Mouse (Mus musculus): ENCODE measurements at regions not wholly inside any gene's neighbourhood (a gene's known extent, or its start where the extent isn't known, plus 50 kb on each side); places are given as distances from the start of the nearest gene placed in this dataset.

DNA sequence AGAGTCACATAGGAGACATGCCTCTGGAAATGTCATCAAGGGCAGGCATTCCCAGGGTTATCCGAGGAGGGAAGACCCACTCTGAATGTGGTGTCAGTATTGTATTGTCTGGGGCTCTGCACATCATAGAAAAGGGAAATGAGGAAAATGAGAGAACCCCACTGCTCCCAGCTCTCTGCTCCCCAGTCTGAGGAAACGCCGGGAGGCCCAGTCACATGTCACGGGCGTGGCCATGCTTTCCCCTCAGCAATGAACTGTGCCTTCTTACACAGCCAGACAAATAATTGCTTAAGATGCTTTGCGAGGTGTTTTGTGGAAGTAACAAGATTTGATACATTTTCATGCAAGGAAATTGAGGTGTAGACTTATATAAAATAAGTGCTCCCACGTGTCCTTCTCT lies 366.1 kb downstream of the Cbln4 start:
- intact Hi-C loops (cut with DNase I) = no loop called here
- DNase-seq = no peak

DNA sequence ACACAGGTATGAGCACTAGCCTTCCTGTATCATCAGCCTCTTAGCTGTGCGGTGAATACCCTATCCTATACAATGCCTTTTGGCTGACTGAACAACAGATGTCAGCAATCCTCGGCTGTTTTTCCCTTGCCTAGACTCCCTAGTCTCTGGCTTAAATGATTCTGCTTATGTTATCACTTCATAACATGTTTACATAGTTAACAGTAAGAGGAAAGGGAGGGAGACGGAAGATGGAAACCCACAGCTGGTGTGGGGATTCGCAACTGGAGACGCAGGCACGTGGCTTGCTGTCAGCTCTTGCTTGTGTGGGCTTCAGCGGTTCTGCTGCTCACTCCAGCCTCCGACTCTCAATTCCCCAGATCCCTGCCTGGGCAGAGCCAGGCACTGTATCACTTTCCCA lies 367.2 kb downstream of the Cbln4 start:
- no peak for DNase-seq
- intact Hi-C loops (cut with DNase I) = no loop called here

DNA sequence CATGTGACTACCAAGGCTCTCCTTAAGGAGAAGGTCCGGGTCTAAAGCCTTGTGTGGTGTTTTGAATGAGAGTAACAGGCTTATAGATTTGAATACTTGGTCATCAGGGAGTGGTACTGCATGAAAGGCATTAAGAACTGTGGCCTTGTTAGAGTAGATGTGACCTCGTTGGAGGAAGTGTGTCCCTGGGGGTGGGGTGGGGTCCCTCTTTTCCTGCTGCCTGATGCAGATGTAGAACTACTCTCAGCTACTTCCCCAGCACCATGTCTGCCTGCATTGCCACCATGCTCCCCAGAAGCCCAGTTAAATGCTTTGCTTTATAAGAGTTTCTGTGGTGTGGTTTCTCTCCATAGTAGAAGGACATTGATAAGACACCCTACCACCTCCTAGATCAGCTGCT lies 367.9 kb downstream of the Cbln4 start:
- intact Hi-C loops (cut with DNase I) = no loop called here
- DNase-seq = no peak

DNA sequence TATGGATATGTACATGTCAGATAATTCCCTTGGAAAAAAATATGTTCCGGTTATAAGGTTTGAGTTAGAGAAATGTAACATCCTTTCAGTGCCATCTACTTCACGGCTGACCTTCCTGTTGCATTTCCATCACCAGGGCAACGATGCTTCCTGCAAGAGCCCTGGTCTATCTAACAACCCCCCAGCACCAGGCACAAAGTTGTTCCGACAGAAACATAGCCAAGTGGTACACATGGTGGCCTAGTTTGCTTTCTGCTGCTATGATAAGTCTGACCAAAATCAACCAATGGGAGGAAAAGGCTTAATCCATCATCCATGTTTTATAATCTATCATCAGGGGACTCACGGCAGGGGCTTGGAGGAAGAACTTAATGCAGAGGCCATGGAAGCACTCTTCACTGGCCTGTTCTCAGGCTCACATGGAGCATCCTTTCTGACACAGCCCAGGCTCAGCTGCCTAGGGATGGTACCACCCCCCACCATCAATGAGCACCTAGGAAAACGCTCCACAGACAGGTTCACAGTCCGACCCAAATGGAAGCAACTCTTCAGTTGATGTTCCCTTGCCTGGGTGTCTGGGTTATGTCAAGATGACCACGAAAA lies 372.2 kb downstream of the Cbln4 start:
- no peak for DNase-seq
- intact Hi-C loops (cut with DNase I) = no loop called here

DNA sequence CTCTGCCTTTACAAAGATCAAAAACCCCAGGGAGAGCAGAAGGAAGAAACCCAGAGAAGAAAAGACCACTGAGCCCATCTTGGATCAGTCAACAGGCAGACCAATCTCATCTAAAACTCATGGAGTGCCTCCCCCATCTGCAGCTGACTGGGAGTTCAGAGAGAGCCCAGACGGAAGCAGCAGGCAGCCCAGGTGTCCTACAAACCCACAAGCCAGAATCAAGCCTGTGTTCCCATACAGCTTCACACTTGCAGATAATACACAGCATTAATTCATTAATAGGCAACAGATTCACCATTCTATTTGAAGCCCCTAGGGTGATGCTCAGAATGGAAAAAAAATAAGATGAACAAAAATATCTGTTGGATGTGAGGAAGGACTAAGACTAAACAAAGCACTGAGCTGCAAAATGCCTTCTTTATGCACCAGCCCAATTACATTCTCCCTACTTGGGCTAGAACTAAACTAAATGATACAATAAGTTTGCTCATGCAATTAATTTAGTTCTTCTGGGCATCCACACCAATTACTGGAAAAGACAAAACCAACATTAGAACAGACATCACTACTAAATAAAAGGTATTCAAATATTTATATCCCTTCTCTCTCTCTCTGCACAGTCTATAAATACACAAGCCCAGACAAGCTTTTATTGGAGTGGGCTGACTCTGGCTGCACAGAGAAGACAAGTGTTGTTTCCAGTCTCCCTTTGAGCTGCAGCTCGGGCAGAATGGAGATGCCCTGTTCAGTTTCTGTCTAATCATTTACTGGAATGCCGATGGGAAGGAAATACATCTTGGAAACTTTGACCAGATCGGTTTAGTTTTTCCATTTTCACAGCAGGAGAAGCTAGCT lies 374.2 kb downstream of the Cbln4 start:
- DNase-seq = no peak
- intact Hi-C loops (cut with DNase I) = no loop called here

DNA sequence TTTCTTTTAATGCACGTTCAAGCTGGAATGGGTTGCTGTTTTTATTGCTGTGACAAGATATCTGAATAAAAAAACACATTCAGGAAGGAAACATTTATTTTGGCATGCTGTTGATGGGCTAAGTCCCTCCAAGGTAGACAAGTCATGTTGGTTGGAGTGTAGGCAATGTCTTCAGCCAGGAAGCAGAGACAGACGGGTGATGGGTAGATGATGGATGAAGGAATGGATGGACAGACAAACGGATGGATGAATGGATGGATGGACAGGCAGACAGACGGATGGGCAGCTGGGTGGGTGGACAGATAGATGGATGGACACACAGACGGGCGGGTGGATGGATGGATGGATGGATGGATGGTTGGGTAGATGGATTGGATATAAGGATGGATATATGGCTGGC lies 380.7 kb downstream of the Cbln4 start:
- intact Hi-C loops (cut with DNase I) = no loop called here
- no peak for DNase-seq

DNA sequence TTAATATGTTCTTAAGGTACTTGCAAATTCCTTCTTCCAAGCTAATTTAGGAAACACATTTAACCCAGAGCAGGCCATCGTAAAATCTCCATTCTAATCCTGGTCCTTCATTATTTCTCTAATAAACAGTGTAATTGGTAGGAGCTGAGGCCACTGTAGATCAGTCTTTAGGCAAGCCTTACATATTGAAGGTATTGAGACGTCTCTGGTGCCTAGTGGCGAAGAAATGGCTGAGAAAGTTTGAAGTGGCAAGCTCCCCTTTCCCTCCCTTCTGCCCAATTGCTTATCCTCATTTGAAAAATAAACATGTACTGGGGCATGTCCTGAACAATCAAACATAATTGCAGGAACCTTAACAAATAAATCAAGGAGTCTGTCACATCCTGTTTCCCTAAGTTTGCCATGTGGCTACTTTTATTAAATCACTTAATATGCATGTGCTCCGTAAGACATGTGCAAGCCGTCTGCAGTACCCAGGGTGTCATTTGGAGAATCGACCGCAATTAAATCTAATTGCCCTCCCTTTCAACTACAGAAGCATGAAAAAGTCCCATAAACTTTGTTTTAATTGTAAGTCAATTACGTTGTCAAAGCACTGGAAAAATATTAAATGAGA lies 381.3 kb downstream of the Cbln4 start:
- intact Hi-C loops (cut with DNase I) = no loop called here
- no peak for DNase-seq

DNA sequence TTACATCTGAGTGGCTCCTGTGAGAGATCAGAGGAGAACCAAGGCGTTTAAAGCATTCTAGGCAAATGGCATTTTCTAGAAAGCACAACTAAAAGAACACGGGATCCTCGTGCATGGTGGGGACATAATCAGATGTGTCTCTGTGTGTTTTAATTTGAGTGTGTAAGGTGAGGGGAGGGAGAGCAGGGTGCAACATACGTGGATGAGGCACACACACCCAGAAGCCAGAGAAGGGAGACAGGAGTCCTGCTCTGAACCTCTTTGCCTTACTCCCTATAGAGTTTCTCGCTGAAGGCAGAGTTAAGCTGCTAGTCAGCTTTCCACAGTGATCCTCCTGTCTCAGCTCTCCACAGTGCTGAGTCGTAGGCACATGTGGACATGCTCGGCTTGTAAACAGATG lies 386.1 kb downstream of the Cbln4 start:
- DNase-seq = no peak
- intact Hi-C loops (cut with DNase I) = no loop called here

DNA sequence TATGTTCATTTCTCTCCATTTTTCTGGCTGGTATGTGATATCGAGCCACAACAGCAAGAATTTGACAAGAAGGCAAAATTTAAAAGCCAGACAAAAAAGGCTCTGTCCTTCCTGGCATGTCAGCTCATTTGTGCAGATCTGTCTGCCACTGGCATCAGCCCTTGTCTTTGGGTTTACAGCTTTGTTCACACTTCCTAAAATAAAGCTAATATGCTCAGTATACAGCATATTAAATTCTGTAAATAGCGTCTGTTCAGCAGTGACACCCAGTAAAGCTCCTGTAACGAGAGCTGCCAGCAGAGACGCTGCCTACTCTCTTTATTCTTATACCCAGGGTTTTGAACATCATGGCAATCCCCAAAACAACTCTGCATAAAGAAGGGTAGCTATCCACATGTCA lies 401.5 kb downstream of the Cbln4 start:
- intact Hi-C loops (cut with DNase I) = no loop called here
- no peak for DNase-seq

DNA sequence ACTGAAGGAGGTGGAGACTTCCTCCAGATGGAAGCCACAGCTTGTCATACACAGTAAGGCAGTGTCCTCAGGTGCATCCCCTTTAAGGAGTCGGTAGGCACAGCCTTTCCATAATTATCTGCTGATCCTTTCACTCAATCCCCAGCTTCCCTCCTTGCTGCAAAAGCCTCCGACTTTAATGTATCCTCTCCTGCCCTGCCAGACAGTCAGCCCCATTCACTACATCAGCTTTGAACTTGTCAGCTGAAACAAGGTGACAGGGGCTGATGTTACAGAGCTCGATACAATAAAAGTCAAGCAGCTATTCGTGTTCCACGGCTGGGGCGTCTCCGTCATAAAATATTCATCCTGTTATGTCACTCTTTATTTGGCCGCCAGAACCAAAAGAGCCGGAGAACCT lies 402.8 kb downstream of the Cbln4 start:
- no peak for DNase-seq
- intact Hi-C loops (cut with DNase I) = no loop called here

DNA sequence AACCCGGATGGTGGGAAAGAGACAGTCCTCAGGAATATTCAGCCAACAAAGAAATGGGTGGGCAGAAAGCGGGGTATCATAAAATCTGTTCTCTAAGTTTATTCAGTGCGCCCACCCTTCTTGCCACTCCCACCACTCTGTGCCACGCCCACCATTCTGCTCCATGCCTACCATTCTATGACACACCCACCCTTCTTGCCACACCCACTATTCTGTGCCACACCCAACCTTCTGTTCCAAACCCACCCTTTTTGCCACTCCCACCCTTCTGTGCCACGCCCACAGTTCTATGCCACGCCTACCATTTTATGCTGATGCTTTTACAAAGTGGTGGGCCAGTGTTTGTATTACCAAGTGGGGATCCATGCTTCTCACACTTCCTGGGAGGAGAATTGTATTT lies 404.3 kb downstream of the Cbln4 start:
- DNase-seq = no peak
- intact Hi-C loops (cut with DNase I) = no loop called here

DNA sequence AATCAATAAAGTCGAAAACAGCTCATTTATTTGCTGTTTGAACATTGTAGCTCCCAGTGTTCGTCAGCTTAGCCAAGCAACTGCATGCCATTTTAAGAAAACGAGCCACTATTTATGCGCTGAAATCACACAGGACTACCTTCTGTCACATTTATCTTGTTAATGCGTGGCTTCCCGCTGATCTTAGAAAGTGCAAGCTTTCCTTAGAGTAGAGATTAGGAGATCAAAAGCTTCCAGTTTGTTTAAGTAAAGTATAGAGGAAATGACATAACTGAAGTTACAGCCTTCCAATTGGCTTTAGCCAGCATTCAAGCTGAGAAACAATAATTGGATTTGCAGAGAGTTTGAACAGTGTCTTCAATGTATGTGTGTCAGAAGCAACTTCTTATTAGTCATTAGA lies 406.4 kb downstream of the Cbln4 start:
- DNase-seq = no peak
- intact Hi-C loops (cut with DNase I) = no loop called here

DNA sequence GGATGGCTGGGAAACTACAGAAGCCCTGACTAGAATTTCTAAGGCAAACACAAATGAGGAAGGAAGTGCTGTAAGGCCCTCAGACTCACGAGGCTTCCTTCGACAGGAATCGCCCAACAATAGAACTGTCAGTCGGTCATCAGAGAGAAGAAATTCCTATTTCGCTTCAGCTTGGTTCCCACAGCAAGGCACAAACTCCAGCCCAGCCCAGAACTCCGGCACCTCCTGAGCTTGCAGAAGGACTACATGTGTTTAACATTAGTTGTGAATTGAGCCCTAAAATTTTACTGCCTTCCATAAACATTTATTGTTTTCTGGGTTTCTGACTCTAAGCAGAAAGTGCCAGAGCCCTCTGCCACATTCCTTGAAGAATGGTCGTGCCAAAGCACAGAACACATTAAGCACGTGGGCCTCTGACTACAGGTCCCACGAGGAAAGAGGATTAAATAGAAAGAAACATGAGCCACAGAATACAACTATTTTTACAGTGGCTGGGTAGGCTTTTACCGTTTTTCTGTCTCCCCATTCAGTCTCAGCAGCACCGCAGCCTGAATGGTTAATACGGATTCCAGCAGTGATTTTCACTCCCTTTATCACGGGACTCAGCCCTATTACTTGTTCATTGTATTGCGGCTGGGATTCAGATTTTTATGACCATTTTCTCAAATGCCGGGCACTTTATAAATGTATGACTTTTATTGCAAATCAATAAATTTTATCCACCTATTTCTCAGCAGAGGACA lies 409.7 kb downstream of the Cbln4 start:
- intact Hi-C loops (cut with DNase I) = no loop called here
- DNase-seq = no peak

DNA sequence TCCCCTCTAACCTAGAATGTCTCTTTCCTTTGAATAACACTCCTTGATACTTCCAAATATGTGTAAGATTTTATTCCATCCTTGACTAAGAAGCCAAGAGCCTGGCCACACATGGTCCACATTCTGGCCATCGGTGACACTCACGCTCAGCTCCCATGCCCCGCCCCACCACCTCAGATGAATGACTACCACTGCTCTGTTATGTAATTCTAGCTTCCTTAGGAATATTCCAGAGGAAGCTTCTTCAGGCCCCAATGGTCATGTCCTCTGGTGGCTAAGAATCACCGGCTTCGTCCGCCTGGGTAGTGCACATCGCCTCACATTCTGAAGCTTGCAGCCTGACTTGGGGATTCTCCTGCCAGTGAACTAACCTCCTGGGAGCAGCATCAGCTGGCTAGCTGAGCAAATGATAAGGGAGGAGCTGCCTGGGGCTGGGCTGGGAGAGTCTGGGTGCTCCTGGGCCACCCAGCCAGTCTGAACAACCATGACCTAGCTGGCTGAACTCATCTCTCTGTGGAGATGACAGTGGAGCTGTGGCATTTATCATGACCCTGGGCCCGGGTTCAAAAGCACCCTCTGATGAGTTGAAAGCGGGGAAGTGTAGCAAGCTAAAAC lies 413.1 kb downstream of the Cbln4 start:
- intact Hi-C loops (cut with DNase I) = no loop called here
- peak; percentile 22 to 38 for DNase-seq

DNA sequence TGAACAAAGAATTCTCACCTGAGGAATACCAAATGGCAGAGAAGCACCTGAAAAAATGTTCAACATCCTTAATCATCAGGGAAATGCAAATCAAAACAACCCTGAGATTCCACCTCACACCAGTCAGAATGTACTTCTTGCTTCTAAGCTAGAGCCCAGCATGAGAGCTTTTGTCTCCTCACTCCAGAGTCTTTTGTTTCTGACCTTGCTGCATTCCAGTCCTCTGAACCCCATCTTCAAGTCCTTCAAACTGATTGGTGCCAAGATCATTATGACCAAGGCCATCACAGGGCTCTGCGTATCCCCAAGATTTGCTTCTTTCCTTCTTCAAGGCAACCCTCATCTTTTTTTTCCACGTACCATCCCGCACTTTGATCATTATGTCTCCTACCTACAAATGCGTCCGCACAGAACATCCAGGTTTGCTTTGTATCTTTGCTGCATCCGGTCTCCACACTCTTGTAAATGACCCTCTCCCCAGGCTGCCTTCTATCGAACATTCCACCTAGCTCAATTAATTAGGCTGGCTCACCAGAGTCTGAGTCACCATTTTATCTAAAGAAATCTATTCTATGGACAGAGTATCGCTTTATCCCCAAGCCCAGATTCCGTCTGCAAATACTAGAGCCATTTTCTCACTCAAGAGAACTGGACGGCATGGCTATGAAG lies 414.9 kb downstream of the Cbln4 start:
- DNase-seq = no peak
- intact Hi-C loops (cut with DNase I) = no loop called here

DNA sequence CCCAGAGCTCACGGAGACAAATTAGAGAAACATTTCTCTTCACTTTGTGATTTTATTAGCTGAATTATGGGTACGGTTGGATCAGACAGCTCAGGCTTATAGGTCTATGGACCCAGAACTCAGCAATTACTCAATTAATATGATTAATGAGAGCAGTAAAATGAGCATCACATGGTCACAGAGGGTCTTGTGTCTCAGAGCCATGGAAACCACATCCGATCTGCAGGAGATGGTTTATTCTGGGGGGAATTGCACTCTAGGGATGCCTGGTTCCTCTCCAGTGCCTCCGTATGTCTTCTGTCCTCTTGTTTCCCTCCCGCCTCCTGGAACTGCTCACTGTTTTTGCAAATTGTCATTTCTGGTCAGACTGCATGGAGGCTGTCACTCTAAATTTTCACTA lies 422.6 kb downstream of the Cbln4 start:
- intact Hi-C loops (cut with DNase I) = no loop called here
- no peak for DNase-seq

DNA sequence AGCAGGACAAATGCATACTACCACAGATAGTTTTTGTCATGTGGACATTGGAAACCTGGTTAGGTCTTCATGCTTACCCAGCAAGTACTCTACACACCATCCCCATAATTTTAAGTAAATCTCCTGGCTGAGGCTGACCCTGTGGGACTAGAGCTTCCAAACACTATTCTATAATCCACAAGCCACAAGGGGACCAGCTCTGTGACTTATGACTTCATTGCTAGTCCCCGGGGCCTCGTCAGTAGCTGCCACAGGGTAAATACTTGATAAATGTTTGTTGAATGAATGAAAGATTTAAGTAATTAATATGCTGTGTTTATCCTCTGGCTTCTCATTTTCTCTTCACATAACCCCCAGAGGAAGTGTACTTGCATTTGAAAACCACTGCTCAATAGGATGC lies 423.0 kb downstream of the Cbln4 start:
- DNase-seq = no peak
- intact Hi-C loops (cut with DNase I) = no loop called here

DNA sequence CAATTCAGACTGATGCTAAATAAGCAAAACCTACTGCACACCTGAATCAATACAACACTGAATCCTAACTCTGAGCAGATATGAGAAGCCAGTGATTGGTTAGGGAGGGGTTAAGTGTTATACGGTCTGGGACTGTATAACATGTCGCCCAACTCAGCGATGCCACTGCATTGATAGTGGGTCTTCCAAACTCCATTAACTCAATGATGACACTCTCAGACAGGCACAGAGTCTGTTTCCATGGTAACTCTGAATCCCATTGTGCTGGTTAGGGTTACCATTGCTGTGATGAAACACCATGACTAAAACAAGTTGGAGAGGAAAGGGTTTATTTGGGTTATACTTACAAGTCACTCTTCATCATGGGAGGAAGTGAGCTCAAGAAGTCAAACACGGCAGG lies 424.5 kb downstream of the Cbln4 start:
- intact Hi-C loops (cut with DNase I) = no loop called here
- no peak for DNase-seq

DNA sequence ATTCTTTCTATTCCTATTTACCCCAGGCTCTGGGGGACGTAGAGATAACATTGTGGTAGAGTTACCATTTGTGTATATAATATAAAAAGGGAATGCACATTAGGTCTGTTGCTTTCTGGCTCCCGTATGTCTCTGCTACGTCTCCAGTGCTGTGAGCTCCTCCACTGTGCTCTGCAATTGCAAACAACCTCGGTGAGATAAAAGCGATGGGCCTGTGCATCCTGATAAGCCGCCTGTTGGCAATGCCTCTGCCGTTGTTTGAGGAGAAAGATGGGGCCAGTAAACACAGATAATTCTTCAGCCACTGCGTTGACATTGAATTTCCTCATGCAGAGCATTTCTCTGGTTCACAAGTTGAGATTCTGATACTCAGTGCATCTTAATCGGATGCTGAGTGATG lies 424.9 kb downstream of the Cbln4 start:
- DNase-seq = no peak
- intact Hi-C loops (cut with DNase I) = no loop called here

DNA sequence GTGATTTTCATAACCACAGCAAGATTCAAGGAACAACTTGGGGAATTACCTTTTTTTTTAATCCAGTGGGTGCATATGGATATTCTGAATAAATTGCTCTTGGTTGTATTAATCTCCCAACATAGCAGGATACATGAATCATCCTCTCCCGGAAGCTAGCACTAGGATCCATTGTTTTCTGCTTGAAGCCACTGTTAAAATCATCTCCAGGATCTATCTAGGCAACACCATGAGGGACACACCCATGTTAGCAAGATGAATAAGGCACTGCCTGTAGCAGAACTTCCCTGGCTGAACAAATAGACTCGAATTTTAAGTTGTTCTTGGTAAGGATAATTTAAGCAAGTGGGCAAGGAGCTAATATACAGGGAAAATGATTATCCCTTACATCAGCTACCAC lies 427.8 kb downstream of the Cbln4 start:
- intact Hi-C loops (cut with DNase I) = no loop called here

More for the DNA sequence above, 427.8 kb downstream of the Cbln4 start:
- no peak for DNase-seq

Data from gastrocnemius, postnatal 36 days (tissue).